Mouse (Mus musculus): ENCODE data around the gene Mus81.

The Mus81 gene

DNA sequence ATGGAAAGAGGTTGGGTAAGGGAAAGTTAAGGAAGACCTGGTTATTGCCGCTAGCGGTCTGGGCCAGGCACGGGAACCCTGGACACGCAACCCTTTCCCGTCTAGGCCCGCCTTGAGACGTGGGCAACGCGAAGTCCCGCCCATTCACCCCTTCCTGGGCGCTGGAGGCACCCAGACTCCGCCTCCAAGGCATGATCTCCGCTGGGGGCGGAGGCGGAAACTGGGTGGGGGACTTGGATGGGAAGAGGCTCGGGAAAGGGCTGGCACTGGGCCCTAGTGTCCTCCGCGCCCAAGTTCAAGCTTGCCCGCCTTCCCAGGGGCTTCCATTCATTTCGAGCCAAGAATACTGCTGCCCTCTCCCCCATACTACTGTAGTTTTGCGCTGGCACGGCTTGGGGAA is 14.5 kb downstream of the Mus81 start, which contains the start of gene Efemp2:
TSS of gene Efemp2 (plus strand) at position 235 of the 400 bp plus-strand sequence.
- in situ Hi-C loops (cut with MboI, MseI), result no loop called here

DNA sequence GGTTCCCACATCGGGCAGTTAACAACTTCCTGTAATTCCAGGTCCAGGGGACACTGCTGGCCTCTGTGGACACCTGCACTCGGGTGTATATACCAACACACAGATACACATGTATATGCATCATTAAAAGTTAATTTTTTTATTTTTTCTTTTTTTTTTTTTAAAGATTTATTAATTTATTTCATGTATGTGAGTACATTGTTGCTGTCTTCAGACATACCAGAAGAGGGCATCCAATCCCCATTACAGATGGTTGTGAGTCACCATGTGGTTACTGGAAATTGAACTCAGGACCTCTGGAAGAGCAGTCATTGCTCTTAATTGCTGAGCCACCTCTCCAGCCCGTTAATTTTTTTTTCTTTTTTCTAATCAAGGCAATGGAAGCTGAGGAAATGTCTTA is 15.3 kb downstream of the Mus81 start:
- in situ Hi-C loops (cut with MboI, MseI), result no loop called here

DNA sequence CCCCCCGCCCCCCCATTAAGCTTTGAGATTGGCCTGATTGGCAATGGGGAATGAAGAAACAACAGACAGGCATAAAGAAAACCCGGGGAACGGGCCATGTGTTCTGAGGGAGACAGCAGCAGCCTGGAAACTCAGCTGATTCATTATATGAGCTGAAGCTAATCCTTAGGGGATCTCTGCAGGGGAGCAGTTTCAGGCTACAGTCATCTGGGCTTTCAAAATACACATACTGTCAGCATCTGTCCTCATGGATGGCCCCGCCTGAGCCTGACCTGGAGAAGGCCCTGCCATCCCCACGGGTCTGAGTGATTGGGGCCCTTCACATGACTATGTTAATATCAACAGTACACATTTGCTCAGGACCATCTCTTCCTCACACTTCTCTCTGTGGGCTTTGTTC is 16.4 kb downstream of the Mus81 start:
- in situ Hi-C loops (cut with MboI, MseI), result no loop called here

DNA sequence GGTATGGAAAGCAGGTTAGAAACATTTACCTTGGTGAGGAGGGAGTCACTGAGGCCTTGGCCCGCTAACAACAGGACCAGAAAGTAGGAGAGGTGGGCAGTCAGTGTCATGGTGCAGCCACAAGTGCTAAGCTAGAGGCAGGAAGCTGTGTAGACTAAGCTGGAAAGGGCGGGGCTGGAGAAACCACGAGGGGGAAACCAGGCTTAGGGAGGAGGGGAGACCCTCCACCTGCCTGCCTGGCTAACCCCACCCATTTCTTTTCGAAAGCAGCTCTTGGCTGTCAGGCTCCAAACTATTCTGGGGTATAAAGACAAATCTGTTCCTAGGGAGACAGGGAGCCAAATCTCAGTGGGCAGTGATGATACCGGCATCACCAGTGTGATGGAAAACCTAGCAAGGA is 19.8 kb downstream of the Mus81 start, which contains the start of gene Ctsw:
TSS of gene Ctsw (minus strand) at position 134 of the 400 bp plus-strand sequence.
- in situ Hi-C loops (cut with MboI, MseI), result loop anchor here in 1 of 2 experiments (10.0 kb wide), 1 partner anchor 1736 kb away; the partner anchor contains the start of gene Otub1

DNA sequence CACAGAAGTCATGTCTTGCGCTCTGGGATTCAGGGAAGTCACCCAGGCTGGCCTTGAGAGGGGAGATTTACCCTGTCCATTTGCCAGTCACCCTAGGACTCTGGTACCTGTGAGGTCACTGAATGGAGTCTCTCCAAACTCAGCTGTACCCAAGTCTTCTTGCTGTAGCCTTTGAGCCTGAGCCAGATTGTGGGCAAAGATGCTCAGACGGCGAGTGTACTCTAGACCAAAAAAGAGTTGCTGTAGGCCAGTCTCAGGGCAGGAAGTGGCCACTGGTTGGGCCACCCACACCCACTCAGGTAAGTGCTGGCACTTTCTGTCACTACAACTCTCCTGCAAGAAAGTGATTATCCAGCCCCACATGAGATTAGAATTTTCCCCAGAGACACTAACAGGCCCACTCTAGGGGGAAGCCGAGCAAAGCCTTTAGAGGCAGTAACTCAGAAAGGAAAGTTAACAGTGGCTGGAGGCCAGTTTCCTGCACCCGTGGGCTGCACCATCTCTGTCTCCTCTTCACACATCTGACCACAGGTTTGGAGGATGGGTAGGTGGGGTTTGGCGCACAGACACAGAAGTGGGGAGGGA is 21.2 kb downstream of the Mus81 start:
- in situ Hi-C loops (cut with MboI, MseI), result loop anchor here in 1 of 2 experiments (10.0 kb wide), 1 partner anchor 1738 kb away; the partner anchor contains the start of gene Otub1

DNA sequence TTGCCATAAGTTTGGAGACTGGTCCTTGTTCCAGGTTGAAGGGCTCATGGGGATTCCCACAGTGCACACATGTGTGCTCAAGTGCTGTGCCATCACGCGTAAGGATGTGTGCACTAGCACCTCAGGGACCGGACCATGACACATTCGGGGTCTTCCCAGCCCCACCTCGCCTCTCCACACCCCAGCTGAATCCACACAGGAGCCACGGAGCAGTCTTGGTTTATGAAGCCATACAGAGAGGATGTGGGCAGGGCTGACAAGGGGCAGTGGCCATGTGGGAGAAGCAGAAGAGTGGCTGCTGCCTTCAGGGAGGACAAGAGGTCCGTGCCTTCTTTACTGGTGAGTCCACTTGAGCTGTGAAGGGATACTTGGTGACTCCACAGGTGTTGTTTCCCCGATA is 23.2 kb downstream of the Mus81 start:
- in situ Hi-C loops (cut with MboI, MseI), result loop anchor here in 1 of 2 experiments (10.0 kb wide), 1 partner anchor 1740 kb away; the partner anchor contains the start of gene Otub1

DNA sequence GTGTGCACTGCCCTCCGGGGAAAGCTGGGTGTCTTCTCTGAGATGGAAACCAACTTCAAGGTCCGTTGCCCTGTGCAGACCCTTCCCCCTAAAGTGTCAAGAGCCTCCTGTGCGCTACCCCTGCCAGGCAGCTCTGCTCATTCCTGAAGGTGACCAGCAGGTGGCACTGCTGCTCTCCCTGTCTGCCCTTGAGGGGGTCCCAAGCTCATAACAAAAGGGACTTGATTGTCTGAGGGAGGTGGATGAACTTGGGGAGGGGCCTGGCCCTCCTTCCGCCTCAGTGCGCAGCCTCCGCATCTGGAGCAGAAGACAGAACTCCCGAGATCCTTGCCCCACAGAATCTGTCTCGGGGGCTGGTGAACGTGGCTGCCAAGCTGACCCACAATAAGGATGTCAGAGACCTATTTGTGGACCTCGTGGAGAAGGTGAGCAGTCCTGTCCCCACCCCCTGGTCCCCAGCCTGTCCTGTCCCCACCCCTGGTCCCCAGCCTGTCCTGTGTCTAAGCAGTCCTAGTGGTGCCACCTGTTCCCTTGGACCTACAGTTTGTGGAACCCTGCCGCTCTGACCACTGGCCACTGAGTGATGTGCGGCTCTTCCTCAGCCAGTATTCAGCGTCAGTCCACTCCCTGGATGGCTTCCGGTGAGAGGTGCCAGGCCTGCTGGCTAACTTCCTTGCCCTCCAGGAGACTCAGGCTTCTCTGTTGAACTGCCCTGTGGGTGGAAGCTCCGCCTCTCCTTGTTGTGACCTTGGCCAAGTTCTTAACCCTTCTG is 24.2 kb downstream of the Mus81 start:
- in situ Hi-C loops (cut with MboI, MseI), result loop anchor here in 1 of 2 experiments (10.0 kb wide), 1 partner anchor 1741 kb away; the partner anchor contains the start of gene Otub1

DNA sequence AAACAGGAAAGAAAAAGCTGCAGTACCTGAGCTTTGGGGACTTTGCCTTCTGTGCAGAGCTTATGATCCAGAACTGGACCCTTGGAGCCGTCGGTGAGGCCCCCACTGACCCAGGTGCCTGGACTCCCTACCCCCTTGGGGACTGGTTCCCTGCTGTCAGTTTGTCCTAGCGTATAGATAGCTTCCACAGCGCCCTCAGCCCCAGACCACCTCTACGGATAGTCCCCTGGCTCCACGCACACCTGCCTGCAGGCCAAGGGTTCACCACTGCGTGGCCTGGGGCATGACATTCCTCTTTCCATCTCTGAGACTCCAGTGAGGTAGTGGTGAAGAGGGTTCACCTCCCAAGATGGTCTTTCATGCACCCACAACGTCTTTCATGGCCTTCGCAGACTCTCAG is 25.0 kb downstream of the Mus81 start:
- in situ Hi-C loops (cut with MboI, MseI), result loop anchor here in 1 of 2 experiments (10.0 kb wide), 1 partner anchor 1742 kb away; the partner anchor contains the start of gene Otub1

DNA sequence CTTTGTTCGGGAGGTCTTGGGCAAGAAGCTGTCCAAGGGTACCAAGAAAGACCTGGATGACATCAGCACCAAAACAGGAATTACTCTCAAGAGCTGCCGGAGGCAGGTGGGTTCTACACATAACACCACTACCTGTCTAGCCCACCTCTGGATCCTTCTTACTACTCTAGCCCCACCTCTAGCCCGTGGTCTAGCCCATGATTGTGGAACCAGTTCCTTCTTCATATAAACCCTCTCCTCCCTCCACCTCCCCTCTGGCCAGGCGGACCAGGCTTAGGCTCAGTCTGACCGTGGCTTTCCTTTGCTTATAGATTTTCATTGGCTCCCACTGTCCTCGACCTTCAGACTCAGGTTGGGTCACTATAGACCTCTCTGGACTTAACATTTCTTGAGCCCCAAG is 26.8 kb downstream of the Mus81 start:
- in situ Hi-C loops (cut with MboI, MseI), result loop anchor here in 1 of 2 experiments (10.0 kb wide), 1 partner anchor 1743 kb away; the partner anchor contains the start of gene Otub1

DNA sequence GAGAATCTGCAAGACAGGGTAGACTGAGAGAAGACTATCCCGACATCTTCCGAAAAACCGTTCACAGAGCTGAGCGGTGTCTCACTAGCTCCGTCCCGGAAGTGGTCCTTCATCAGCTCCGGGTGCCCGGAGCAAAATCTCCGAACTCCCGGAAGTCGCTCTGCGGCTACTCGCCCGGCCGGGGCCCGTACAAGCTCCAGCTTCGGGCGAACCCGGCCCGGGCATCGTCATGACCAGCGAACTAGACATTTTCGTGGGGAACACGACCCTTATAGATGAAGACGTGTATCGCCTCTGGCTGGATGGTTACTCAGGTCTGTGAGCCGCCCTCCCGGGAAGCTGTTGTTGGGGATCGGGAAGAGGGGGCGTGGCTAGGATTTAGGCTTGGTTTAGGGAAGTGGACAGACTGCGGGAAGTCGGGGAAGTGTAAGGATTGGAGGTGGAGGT is 27.7 kb downstream of the Mus81 start, which contains the start of gene Fibp:
TSS of gene Fibp (plus strand) at position 151 of the 447 bp plus-strand sequence.
- in situ Hi-C loops (cut with MboI, MseI), result loop anchor here in 1 of 2 experiments (10.0 kb wide), 1 partner anchor 1744 kb away; the partner anchor contains the start of gene Otub1

DNA sequence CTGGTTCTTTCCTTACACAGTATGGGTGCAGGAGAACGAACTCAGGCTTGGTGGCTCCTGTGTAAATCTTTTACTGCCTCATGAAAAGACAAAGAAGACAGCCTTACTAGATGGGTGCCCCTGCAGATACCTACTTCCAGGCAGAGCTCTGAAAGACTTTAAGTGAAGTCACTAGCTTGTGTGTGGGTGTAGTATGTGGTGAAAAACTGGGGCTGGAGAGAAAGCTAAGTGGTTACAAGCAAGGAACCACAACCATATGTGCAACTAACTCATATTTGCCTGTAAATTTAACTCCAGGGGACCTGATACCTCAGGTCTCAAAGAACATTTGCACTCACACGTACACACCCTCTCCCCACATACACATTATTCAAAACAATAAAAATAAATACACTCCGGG is 28.3 kb downstream of the Mus81 start:
- in situ Hi-C loops (cut with MboI, MseI), result loop anchor here (10.0 kb wide), 2 partner anchors 355 to 1745 kb away; partner anchors contain the start of gene Otub1 (in 1 of the 2)

DNA sequence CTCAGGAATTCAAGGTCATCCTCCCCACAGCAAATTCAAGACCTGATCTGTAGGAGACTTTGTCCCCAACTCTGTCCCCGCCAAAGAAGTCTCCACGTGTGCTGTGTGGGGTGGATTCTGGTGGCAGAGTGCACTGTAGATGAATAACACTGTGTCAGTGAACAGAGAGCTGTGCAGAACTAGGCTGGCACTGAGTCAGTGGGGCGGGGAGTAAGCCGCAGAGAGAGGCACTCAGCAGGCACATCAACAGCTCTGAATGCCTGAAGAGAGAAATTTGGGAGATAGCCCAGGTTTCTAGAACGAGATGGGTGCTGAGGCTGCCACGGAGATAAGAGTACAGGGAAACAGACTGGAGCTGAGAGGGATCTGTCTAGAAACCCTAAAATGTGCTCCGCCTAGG is 29.2 kb downstream of the Mus81 start:
- in situ Hi-C loops (cut with MboI, MseI), result loop anchor here in 1 of 2 experiments (10.0 kb wide), 1 partner anchor 356 kb away; no protein-coding TSS in a partner anchor

DNA sequence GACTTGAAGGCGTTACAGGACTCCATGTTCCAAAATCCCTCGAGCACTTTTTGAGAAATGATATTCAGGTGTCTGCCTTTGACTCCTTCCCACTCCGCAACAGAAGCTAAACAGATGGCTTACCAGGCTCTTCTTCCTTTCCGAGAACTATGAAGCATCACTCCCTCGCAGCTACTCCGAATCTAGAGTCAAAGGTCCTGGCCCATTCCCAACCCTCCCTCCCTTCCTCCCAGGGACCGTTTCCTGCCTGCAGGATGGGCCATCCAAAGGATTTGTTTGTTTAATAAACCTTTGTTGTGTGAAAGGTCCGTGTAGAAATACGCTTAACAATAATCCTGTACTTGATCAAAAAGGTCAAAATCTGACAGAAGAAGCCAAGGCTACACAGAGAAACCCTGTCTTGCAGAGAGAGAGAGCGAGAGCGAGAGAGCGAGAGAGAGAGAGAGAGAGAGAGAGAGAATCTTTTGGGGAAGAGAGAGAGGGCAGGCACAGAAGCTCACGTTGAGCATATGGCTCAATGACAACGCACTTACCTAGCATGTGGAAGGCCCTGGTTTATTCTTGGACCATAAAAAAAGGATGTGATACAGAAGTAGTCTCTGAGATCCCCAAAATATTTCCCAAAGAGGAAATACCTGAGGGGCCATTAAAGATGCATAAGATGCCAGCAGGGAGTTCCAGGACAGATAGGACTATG is 30.3 kb downstream of the Mus81 start, which contains the start of gene Ccdc85b:
TSS of gene Ccdc85b (minus strand) at position 149 of the 697 bp plus-strand sequence.
- in situ Hi-C loops (cut with MboI, MseI), result loop anchor here in 1 of 2 experiments (10.0 kb wide), 1 partner anchor 357 kb away; no protein-coding TSS in a partner anchor

DNA sequence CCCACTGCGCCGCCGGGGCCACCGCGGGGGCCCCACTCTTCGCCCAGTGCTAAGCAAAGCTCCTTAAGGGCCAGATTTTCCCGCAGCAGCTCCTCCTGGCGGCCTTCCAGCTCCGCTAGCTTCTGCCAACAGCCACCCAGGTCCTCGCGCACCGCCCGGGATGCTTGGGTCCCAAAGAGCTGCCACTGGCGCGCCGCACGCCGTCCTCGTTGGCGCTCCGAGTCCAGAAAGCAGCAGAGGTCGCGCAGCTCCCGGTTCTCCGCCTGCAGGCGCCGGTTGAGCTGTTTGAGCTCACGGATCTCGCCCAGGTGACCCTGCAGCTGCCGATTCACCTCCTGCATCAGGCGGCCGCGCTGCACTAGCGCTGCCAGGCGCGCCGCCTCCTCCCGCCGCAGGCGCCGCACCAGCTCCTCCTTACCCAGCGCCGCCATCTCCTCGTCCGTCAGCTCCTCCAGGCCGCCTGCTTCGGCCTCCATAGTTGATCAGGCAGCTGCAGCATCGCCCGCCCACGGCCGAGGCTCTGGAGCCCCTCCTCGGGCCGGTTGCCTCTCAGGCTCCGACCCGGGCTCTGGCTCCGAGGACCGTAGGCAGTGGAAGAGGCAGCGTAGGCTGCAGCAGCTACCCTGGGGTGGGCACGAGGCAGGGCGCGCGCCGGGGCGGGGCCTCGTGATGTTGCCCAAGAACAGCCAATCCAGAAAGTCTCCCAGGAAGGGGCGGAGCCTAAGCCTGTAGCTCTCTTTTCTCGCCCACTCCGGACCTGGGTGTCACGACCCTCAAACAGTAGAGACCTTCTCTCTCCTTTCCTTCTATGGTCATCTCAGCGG is 31.1 kb downstream of the Mus81 start:
- in situ Hi-C loops (cut with MboI, MseI), result loop anchor here in 1 of 2 experiments (10.0 kb wide), 1 partner anchor 358 kb away; no protein-coding TSS in a partner anchor

DNA sequence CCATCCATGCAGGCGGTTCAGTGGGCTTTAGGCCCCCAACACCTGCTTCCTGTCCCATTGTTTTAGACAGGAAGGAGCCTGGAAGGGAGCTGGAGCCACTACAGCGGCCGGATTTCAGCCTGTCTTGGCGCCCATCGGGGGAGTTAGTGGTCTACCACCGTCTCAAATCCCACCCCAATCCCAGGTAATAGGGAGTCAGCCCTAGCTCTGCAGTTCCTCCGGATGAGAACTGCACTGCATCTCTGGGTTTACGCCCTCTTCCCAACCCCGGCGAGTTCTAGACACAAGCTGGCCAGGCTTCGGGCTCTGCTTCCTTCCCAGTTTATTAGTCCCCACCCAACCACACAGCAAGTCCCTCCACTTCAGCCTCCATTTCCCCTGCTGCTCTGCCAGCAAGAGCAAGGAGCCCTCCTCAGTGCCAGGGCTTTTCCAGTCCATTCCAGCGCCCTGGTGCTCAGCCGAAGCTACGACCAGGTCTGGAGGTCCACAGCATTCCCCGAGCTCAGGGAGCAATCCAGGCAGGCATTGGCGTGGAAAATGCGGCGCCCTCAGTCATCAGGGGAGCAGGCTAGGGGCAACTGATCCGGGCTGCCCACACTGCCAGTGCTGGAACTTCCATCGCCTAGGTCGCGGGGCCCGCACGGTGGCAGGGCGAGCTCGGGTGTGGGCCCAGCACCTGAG is 31.8 kb downstream of the Mus81 start:
- in situ Hi-C loops (cut with MboI, MseI), result loop anchor here in 1 of 2 experiments (10.0 kb wide), 1 partner anchor 358 kb away; no protein-coding TSS in a partner anchor

DNA sequence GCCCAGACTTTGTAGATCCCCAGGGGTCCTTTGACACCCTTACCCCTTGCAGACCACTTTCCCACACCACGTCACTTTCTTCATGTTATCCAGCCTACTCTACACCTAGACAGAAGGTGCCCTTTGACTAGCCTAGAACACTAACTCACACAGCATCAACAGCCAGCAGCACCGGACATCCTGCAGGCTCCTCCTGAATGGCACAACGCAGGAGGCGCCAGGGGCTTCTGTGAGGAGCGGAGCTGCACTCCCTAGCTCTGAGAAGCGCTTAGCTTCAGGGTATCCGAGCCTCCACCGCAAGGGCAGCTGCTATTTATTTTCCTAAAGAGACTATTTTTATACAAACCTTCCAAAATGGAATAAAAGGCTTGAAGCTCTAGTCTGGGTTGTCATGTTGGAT is 32.6 kb downstream of the Mus81 start:
- in situ Hi-C loops (cut with MboI, MseI), result loop anchor here in 1 of 2 experiments (10.0 kb wide), 1 partner anchor 359 kb away; no protein-coding TSS in a partner anchor

DNA sequence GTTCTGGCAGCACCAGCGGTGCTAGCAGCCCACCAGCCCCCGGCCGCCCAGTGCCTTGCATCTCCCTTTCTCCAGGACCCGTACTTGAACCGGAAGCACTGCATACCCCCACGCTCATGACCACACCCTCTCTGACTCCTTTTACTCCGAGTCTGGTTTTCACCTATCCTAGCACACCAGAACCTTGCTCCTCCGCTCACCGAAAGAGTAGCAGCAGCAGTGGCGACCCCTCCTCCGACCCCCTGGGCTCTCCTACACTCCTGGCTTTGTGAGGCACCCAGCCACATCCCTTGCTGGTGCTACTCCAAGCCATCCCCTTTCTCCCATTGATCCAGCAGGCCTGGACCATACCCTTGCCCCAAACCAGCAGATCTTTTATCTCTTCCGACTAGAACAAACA is 33.2 kb downstream of the Mus81 start:
- in situ Hi-C loops (cut with MboI, MseI), result loop anchor here in 1 of 2 experiments (10.0 kb wide), 1 partner anchor 360 kb away; no protein-coding TSS in a partner anchor

DNA sequence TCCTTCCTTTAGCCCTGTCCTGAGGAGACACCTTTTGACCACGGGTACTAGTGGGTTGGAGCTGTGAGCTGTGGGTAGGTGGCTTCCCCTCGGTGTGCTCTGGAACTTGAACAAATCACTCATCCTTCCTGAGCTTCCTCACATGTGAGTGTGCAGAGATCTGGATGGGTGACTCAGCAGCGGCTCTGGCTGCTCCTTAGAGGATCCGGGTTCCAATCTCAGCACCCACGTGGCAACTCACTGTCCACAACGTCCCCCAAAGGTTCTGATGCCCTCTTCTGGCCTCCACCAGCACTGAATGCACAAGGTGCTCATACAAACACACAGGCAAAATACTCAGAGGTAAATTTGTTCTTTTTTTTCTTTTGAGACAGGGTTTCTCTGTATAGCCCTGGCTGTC is 36.4 kb downstream of the Mus81 start:
- in situ Hi-C loops (cut with MboI, MseI), result loop anchor here (5.0 to 10.0 kb wide), 3 partner anchors 36 to 363 kb away; partner anchors contain the start of gene Mus81 (in 1 of the 2)

DNA sequence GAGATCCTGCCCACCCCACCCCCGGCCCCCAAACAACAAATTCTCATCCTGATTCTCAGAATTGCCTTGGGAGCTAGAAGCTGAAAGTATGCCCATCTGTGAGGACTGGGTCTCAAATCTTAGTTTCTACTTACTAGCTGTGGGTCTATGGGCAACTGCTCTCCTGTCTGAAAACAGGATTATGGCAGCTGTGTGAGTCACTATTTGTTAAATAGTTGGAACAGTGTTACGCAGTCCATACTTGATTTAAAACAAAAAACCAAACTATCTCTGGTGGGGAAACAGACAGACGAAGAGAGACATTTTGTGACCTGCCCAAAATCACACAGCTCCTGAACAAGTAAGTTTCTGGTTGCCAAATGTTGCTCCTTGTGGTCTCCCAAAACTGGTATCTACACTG is 38.5 kb downstream of the Mus81 start:
- in situ Hi-C loops (cut with MboI, MseI), result loop anchor here (5.0 to 25.0 kb wide), 5 partner anchors 38 to 1737 kb away; partner anchors contain the start of genes 1810055G02Rik (in 1 of the 2) and Mus81 (in 1 of the 2)
